Mouse (Mus musculus): Measurements from ENCODE around the gene Fam25c. TPM values are rescaled to one million over a fixed set of nuclear protein-coding genes. Genes with fewer than 3 reads are reported as not detected.

Gene Fam25c
- total RNA-seq, 2 experiments from 2014 or later = not detected

DNA sequence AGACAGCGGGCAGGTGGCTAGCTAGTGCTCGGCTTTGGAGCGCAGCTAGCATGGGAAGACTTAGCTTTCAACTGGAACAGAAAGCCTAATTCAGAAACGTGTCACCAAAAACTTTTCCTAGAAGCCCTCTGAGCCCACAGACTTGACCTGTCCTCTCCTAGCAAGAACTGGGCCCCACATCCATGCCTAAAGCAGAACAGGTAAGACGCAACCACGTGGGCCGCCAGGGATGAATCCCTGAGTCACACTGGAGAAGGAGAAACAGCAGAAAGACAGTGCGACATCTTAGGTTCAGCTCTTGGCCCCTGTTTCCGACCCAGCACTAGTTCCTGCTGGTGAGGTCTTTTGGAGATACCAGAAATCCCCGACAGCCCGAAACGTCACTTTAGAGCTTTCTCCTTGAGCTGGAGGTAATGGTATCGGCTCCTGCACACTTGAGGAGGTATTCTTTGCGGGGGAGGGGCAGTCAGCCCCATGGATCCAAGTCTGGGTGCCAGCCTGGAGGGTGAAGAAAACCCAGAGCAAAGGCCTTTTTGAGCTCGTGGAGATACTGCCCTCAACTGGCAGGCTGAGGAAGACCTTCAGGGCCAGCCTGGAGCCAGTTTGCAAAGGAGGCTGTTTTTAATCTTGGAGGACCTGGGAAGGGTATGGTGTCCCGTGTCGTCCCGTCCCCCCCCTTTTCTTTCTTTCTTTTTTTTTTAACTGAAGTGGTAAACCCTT, 7.7 kb upstream of the Fam25c start:
- TF ChIP-seq CTCF (IDR thresholded peaks at IDR 0.05) = peak; percentile 70
- Histone ChIP-seq H3K27ac (no peak overlapping the region; the same call in 1 of the 2 replicates), H3K4me3 (peak overlapping the region; percentile 55)
- intact Hi-C loops (cut with DNase I) = loop anchor here (1.0 to 10.0 kb wide), 4 partner anchors 51 to 412 kb away; partner anchors contain the start of genes Glud1 and Shld2
- peak; percentile 63 to 68 for DNase-seq (ENCODE audit: extremely low spot score in 1 of 2, low spot score in 2 of 2)

DNA sequence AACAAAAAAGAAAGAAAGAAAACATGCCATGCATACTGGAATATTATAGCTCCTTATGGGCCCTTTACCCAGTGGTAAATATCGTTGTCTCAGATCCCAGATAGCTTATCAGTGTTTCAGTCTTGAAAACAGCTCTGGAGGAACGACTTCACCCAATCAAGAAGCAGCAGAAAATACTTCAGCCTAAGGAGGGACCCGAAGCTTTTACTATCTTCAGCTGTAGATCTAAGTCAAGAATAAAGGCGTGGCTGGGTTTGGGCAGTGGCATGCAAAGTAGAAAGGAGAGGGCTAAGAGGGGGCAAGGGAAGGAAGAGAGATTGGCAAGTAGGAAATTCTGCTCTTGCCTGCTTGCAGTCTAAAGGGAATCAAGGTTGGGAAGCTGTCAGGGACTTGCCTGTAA, 6.9 kb upstream of the Fam25c start:
- no peak overlapping the region for H3K27ac ChIP-seq
- intact Hi-C loops (cut with DNase I) = loop anchor here (2.0 to 10.0 kb wide), 3 partner anchors 50 to 413 kb away; partner anchors contain the start of genes Glud1 and Shld2
- no peak for DNase-seq (ENCODE audit: extremely low spot score in 1 of 2, low spot score in 2 of 2)
- no peak for TF ChIP-seq CTCF (IDR thresholded peaks at IDR 0.05)
- H3K4me3 ChIP-seq = no peak overlapping the region

DNA sequence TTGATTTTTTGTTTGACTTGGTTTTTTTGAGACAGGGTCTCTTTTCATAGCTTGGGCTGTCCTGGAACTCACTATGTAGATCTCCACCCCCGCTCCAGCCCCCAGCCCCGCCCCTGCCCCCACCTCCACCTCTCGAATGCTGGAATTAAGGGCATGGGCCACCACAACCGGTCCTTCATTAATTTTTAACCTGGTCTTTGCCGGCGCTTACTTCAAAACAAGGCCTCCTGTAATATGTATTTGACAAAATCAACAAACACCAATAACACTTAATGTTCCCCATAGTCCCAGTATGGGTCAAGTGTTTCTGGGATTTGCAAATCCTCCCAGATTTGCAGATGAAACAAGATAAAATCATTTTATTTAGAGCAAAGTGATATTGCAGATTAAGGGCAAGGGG, 5.0 kb upstream of the Fam25c start:
- TF ChIP-seq CTCF (IDR thresholded peaks at IDR 0.05) = no peak
- intact Hi-C loops (cut with DNase I) = loop anchor here (5.0 to 10.0 kb wide), 2 partner anchors 48 to 415 kb away; partner anchors contain the start of genes Glud1 and Shld2
- Histone ChIP-seq H3K27ac (no peak overlapping the region), H3K4me3 (no peak overlapping the region)
- DNase-seq (ENCODE audit: extremely low spot score in 1 of 2, low spot score in 2 of 2) = no peak

DNA sequence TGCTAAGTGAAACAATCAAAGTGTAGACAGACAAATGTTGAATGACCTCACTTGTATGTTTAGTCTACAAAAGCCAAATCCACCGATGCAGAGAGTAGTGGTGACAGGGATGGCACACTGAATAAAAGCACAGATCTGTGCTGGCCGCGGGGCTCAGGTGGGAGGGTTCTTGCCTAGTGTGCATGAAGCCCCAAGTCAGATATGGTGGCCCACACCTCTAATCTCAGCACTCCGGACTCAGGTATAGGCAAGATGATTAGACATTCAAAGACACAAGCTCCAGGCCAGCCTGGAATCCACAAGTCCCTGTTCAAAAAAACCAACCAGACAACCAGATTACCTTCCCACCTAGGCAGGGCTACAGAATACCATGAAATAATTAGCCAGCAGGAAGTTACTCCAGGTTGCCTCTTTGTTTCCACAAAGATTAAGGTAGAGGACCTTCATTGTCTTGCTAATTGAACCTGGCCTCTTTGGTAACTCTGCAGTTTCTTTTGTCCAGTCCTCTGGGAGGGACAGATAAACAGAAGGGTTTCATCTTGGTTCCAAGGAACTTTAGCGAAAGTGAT, 4.5 kb upstream of the Fam25c start:
- DNase-seq (ENCODE audit: extremely low spot score in 1 of 2, low spot score in 2 of 2) = no peak
- intact Hi-C loops (cut with DNase I) = loop anchor here (5.0 to 10.0 kb wide), 2 partner anchors 47 to 415 kb away; partner anchors contain the start of genes Glud1 and Shld2
- H3K27ac ChIP-seq = no peak overlapping the region
- H3K4me3 ChIP-seq = no peak overlapping the region
- TF ChIP-seq CTCF (IDR thresholded peaks at IDR 0.05) = no peak

DNA sequence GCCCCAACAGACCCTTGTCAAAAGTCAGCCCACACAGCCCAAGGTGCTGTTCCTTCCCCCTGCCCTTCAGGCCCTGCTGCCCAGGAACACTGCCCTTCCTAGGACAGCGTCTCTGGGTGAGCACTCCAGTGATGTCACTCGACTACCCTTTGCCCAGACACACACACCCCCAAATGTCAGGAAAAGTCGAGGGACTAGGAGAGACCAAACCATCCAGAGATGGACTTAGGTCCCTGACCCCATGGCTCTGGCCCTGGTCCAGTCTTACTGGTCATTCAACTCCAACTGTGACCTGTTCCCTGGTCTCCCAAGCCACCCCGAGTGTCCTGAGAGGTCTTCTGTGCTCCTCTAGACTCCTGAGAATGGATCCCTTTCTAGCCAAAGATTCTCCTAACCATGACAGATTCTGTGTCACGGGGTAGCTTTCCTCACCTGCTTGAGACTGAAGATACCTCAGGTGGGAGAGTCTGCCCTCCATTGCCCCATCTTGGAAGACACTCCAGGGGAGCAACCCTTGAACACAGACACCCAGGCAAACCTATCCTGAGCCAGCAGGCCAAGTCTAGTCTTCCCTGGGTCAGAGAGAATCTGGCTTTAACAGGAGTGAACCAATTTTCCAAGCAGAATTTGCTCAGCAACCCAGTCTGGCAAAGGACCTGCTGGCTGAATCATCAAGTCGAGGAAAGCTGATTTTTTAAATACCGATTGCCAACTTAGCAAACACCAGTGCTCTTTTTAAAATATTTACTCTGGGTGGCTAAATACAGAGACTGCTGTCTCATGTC, 2.6 kb upstream of the Fam25c start:
- no peak for TF ChIP-seq CTCF (IDR thresholded peaks at IDR 0.05)
- no peak overlapping the region for H3K4me3 ChIP-seq
- intact Hi-C loops (cut with DNase I) = no loop called here
- no peak overlapping the region for H3K27ac ChIP-seq
- no peak for DNase-seq (ENCODE audit: extremely low spot score in 1 of 2, low spot score in 2 of 2)

DNA sequence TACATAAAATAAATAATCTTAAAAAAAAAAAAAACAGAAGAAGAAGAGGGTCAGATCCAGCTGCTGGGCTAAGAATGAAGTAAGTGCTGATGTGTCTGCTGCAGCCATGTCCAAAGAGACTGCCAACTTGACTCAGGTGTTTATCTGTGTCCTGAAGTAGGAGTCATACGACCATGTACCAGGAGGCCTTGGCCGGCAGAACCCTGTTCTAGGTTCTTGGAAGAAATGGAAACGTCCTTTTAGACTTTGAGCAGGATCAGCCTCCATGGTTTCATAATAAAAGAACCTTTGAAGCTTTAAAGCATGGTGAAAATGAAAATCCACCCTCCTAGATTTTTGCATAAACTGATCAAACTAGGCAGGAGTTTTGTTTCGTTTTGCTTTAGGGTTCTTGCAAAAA, 777 bp downstream of the Fam25c start:
- no peak for DNase-seq (ENCODE audit: extremely low spot score in 1 of 2, low spot score in 2 of 2)
- no peak overlapping the region for H3K27ac ChIP-seq
- TF ChIP-seq CTCF (IDR thresholded peaks at IDR 0.05) = no peak
- intact Hi-C loops (cut with DNase I) = no loop called here
- no peak overlapping the region for H3K4me3 ChIP-seq

DNA sequence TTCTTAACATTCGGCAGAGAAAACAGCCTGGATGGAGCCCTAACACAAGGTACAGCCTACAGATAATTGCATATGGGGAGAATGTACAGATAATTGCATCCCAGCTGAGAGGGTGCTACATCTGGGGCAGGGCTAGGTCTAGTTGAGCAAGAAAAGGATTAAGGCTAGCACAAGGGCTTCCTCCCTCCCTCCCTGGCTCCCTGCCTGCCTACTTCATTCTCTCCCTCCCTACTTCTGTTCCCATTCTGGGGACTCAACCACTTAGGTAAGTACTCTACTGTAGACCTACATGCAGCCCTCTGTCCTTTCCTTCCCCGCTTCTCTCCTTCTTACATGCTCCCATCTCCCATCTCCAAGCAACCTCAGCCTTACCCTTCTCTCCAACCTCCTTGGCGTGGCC, 1.9 kb downstream of the Fam25c start:
- H3K27ac ChIP-seq = no peak overlapping the region

DNA sequence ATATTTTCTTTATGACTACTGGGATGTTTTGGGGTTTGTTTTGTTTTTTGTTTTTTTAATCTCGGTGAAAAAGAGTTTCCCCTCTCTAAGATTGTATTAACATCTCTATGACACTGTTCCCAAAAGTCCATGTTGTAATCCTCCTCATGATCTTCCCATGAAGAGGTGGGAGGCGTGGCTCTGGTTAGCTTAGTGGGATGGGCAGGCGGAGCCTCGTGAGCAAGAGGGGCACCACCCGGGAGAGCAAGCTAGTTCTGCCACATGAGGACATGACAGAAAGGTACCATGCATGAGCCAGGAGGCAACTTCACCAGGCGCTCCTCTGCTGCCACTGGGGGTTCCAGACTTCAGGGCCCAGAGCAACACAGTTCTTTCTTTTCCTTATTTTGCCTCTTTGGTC, 2.7 kb downstream of the Fam25c start:
- no peak for DNase-seq (ENCODE audit: extremely low spot score in 1 of 2, low spot score in 2 of 2)
- intact Hi-C loops (cut with DNase I) = no loop called here
- Histone ChIP-seq H3K27ac (no peak overlapping the region), H3K4me3 (no peak overlapping the region)
- no peak for TF ChIP-seq CTCF (IDR thresholded peaks at IDR 0.05)

More for the DNA sequence above, 1.9 kb downstream of the Fam25c start:
- H3K4me3 ChIP-seq = no peak overlapping the region
- no peak for TF ChIP-seq CTCF (IDR thresholded peaks at IDR 0.05)
- intact Hi-C loops (cut with DNase I) = no loop called here
- DNase-seq (ENCODE audit: extremely low spot score in 1 of 2, low spot score in 2 of 2) = no peak

DNA sequence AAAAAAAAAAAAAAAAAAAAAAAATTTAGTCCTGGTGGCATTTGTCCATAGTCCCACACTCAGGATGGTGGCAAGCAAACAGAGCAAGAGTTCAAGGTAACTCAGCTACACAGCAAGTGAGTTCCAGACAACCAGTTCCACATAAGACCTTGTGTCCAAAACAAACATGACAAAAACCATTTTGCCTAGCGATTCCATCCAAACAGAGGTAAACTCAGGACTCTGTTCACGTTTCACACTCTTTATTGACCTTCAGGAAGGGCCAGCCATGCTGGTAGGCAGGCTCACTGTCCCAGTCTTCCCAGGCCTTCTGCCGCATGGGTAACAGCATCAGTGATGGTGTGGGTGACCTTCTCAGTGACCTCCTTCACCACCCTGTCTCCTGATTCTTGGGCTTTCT, 3.6 kb downstream of the Fam25c start:
- no peak overlapping the region for H3K4me3 ChIP-seq
- no peak for DNase-seq (ENCODE audit: extremely low spot score in 1 of 2, low spot score in 2 of 2)
- intact Hi-C loops (cut with DNase I) = no loop called here
- H3K27ac ChIP-seq = no peak overlapping the region
- no peak for TF ChIP-seq CTCF (IDR thresholded peaks at IDR 0.05)

DNA sequence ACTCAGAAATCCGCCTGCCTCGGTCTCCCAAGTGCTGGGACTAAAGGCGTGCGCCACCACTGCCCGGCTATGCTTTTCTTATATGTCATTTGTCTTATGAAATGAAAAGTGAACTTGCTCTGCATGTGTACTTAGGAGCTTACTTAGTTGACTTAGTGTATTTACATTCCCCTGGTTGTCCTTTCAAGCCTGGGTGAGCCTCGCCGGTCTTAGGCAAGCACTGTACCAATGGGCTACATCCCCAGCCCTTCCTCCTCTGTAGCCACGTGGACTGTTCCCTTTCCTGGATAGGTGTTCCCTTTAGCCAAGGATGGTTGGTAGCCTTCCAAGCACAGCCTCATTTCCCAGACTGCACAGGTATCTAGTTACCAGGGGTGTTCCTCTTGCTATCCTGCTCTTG, 6.2 kb downstream of the Fam25c start:
- intact Hi-C loops (cut with DNase I) = no loop called here
- DNase-seq (ENCODE audit: extremely low spot score in 1 of 2, low spot score in 2 of 2) = no peak
- H3K27ac ChIP-seq = no peak overlapping the region
- H3K4me3 ChIP-seq = no peak overlapping the region
- no peak for TF ChIP-seq CTCF (IDR thresholded peaks at IDR 0.05)

DNA sequence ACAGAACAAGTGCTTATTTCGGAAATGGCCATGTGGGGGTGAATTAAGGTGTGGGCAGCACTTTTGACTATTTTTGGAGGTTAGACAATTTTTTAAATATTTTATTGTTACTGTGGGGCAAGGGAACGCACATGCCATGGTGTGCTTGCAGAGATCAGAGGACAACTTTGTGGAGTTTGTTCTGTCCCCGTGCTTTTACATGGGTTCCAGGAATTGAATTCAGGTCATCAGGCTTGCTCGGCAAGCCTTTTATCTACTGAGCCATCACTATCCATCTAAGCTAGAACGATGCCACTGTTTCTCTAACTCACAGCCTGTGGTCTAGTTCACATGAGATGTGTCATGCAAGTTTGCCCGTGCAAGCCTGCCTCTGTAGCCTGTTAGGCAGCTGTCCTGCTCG, 6.9 kb downstream of the Fam25c start:
- intact Hi-C loops (cut with DNase I) = no loop called here
- DNase-seq (ENCODE audit: extremely low spot score in 1 of 2, low spot score in 2 of 2) = no peak
- no peak for TF ChIP-seq CTCF (IDR thresholded peaks at IDR 0.05)
- Histone ChIP-seq H3K4me3 (no peak overlapping the region), H3K27ac (no peak overlapping the region)

DNA sequence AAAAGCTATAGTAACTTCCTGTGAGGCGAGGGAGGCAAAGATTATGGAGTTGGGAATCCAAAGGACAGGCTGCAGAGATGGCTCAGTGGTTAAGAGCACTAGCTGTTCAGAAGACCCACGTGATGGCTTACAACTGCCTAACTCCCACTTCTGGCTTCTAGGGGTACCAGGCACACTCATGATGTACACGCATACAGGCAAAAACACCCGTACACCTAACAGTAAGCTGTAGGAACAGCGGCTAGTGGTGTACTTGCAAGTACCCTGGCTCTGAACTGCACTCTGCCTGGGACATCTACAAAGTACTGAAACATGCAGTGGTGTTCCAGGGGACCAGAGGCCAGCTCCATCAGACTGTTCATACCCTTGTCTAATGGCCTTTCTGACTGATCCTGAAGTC, 8.1 kb downstream of the Fam25c start:
- no peak for TF ChIP-seq CTCF (IDR thresholded peaks at IDR 0.05)
- no peak for DNase-seq (ENCODE audit: extremely low spot score in 1 of 2, low spot score in 2 of 2)

More for the DNA sequence above, 8.1 kb downstream of the Fam25c start:
- Histone ChIP-seq H3K27ac (no peak overlapping the region), H3K4me3 (no peak overlapping the region)
- intact Hi-C loops (cut with DNase I) = no loop called here

All from left cerebral cortex, adult 2 months (tissue).